Mouse (Mus musculus) lung, adult 2 months (tissue): ENCODE results near the gene Prkca.

Source experiments
- CTCF ChIP-seq: fragments of 200-500 bp; IDR thresholded peaks from 2 replicates; pipeline ENCODE4 v1.5.1; 2011; ENCODE audit warnings: mild to moderate bottlenecking, low read length, control low read depth; ENCODE audit not compliant: insufficient read depth
- POLR2A ChIP-seq: fragments of 200-500 bp; IDR thresholded peaks from 2 replicates; pipeline ENCODE4 v1.6.1; 2011; ENCODE audit warnings: low read depth, mild to moderate bottlenecking, control low read depth, low read length, borderline replicate concordance; ENCODE audit errors: extremely low read depth

GRCm38 (mm10) chr11:108299913-108300312, 43.8 kb downstream of the Prkca start:
- TF ChIP-seq CTCF (no peak), POLR2A (no peak)
